Mouse (Mus musculus) telencephalon, adult 2 months (tissue): ENCODE data around the gene Aldh3a2.
"Not testable (repeated sequence)": the region's sequence is repeated elsewhere in the genome, so short reads cannot be mapped to it uniquely, and the experiment has no call there.

Source experiments
- DNase-seq: peaks from one replicate; pipeline ENCODE4 v3.0.0-alpha.2; 2011; ENCODE audit warnings: low read depth, low spot score

Gene Aldh3a2

DNA sequence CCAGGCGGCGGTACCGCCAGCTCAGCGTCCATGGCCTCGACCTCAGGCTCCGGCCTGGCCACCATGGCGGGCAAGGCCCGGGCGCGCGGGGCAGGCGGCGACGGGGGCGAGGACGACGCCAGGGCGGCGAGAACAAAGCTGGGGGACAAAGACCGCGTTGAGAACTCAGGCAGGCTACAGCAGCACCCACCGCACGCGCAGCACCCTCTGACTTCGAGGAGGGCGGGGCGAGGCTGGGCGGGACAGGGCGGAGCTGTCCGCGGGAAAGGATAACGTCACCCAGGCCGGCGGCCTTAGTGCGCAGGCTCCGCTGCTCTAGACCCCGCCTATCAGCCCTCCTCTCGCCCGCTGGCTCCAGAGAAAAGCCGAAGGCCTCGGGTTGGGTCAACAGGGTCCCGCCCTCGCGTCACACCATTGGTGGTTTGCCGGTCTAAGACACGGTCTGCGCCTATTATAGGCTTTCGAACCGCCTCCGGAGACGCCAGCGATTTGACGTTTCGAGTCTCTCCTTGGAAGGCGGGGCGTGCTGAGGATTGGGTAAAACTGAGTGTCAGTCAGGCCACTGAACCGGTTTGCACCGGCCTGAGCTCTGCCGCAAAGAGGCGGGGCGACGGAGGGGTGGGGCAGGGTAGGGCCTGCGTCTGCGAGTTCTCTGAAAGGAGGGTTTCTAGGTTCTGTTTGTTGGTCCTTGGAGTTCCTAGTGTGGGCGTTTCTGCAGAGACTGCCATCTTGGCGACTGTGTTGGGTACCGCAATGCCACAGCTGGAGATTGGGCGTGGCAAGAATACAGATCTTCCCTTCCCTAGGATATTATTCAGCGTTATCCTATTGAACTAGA is 92.2 kb downstream of the Aldh3a2 start, which contains the start of gene Usp22:
Usp22 (minus strand) TSS at position 235 of the 838 bp plus-strand sequence.
- peak; percentile 100 for DNase-seq

GRCm38 (mm10) chr11:61174291-61174820 is 92.9 kb downstream of the Aldh3a2 start:
- DNase-seq: no peak

DNA sequence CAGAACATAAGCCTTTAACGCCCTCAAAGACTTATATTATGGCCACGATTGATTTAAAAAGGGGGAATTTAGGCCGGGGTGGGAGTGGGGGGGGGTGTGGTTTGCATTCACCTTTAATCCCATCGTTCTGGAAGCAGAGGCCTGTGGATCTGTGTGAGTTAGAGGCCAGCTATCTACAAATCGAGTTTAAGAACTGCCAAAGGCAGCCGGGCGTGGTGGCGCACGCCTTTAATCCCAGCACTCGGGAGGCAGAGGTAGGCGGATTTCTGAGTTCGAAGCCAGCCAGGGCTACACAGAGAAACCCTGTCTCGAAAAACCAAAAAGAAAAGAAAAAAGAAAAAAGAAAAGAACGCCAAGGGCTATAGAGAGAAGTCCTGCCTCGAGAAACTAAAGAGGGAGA is 93.8 kb downstream of the Aldh3a2 start:
- not testable (repeated sequence) for DNase-seq
